Mouse (Mus musculus) heart, embryonic 14.5 days (tissue): Measurements from ENCODE around the gene Crcp. TPM values are rescaled to one million over a fixed set of nuclear protein-coding genes. Genes with fewer than 3 reads are reported as not detected.

Source experiments
- ATAC-seq: fragments of 200-750 bp; cut with Nextera tagmentation; 2 replicates; pipeline ENCODE4 v1.8.0; 2017; ENCODE audit warnings: low read depth, moderate TSS enrichment; ENCODE audit not compliant: insufficient number of reproducible peaks, insufficient read depth, low FRiP score
- H3K27ac ChIP-seq, 2 experiments: fragments of 200-500 bp in 1 of 2; fragments of 300-500 bp in 1 of 2; sonication (generic) in 1 of 2; replicated peaks in 1 of 2; 2 replicates each; pipeline ENCODE4 v1.5.1; 2012 to 2014; ENCODE audit warnings: low read depth in 2 of 2, low read length in 2 of 2, control low read depth in 1 of 2, mild to moderate bottlenecking in 1 of 2, mixed read lengths in 1 of 2; ENCODE audit not compliant: control insufficient read depth in 1 of 2, insufficient read depth in 1 of 2
- H3K27me3 ChIP-seq: fragments of 300-500 bp; sonication (generic); 2 replicates; pipeline ENCODE4 v1.6.1; 2014; ENCODE audit warnings: mild to moderate bottlenecking, low read length, control low read depth; ENCODE audit not compliant: control insufficient read depth, insufficient read depth
- H3K36me3 ChIP-seq: fragments of 300-500 bp; sonication (generic); 2 replicates; pipeline ENCODE4 v1.6.1; 2014; ENCODE audit warnings: mild to moderate bottlenecking, control low read depth, low read length, mixed read lengths; ENCODE audit not compliant: control insufficient read depth, insufficient read depth
- H3K4me1 ChIP-seq, 2 experiments: fragments of 200-500 bp in 1 of 2; fragments of 300-500 bp in 1 of 2; sonication (generic) in 1 of 2; 2 replicates each; pipeline ENCODE4 v1.6.1; 2012 to 2014; ENCODE audit warnings: low read length in 2 of 2, control low read depth in 1 of 2, mixed read lengths in 1 of 2; ENCODE audit not compliant: control insufficient read depth in 2 of 2, insufficient read depth in 2 of 2
- H3K4me2 ChIP-seq: fragments of 300-500 bp; sonication (generic); 2 replicates; pipeline ENCODE4 v1.6.1; 2014; ENCODE audit warnings: mild to moderate bottlenecking, low read length
- H3K4me3 ChIP-seq, 2 experiments: fragments of 200-500 bp in 1 of 2; fragments of 300-500 bp in 1 of 2; sonication (generic) in 1 of 2; 2 replicates each; pipeline ENCODE4 v1.5.1; 2012 to 2014; ENCODE audit warnings: low read length in 2 of 2, mild to moderate bottlenecking in 2 of 2, control low read depth in 1 of 2, low read depth in 1 of 2, moderate library complexity in 1 of 2; ENCODE audit not compliant: control insufficient read depth in 1 of 2, insufficient read depth in 1 of 2
- H3K9ac ChIP-seq: fragments of 300-500 bp; sonication (generic); 2 replicates; pipeline ENCODE4 v1.6.1; 2014; ENCODE audit warnings: mild to moderate bottlenecking, low read length
- H3K9me3 ChIP-seq: fragments of 300-500 bp; sonication (generic); 2 replicates; pipeline ENCODE4 v1.6.1; 2016; ENCODE audit warnings: low read length, control low read depth; ENCODE audit not compliant: control insufficient read depth
- WGBS: fragments of 180-500 bp; shearing (Covaris S2); extraction: QIAGEN DNeasy Blood & Tissue Kit; methylation state at CpG from one replicate; pipeline ENCODE4 v1.1.7; 2014; 5-methylcytosine and 5-hydroxymethylcytosine counted together
- polyA plus RNA-seq: library from polyadenylated mRNA; unstranded; fragments of >200 nt; fragmentation: Nextera tagmentation; extraction: Ambion mirVana; gene quantifications from 2 replicates; pipeline ENCODE4 v1.2.1, GENCODE M21; 2014

Gene Crcp
- polyA plus RNA-seq, 1 experiment from 2014 or later, result 15.1 TPM

GRCm38 (mm10) chr5:130081181-130081881, 52.2 kb downstream of the Crcp start:
- Histone ChIP-seq H3K27ac (no peak overlapping the region), H3K9ac (no peak overlapping the region), H3K4me1 (peaks cover 2 to 5% of the 10 kb centered on the region in 2 experiments; a peak in 3 of 4 replicates), H3K4me3 (no peak overlapping the region), H3K9me3 (0 out of 2 replicates have a peak, but pooled peaks cover 5% of the 10 kb centered on the region), H3K27me3 (peaks cover 15% of the 10 kb centered on the region), H3K4me2 (no peak overlapping the region), H3K36me3 (no peaks in the 10 kb centered on the region)
- 96% methylated on average over 8 of the region's 8 CpGs for WGBS
- ATAC-seq, result no peak

GRCm38 (mm10) chr5:130082431-130082830, 53.3 kb downstream of the Crcp start:
- H3K36me3 ChIP-seq, result no peaks in the 10 kb centered on the region
- H3K27me3 ChIP-seq, result peaks cover 9% of the 10 kb centered on the region
- H3K4me3 ChIP-seq, result no peak overlapping the region
- H3K4me1 ChIP-seq, result peaks cover 0 to 5% of the 10 kb centered on the region in 2 experiments; a peak in 3 of 4 replicates
- ATAC-seq, result no peak
- no peak overlapping the region for H3K27ac ChIP-seq
- 66% methylated on average over 4 of the region's 4 CpGs for WGBS
- H3K4me2 ChIP-seq, result no peak overlapping the region
- H3K9me3 ChIP-seq, result 0 out of 2 replicates have a peak, but pooled peaks cover 5% of the 10 kb centered on the region
- no peak overlapping the region for H3K9ac ChIP-seq

DNA sequence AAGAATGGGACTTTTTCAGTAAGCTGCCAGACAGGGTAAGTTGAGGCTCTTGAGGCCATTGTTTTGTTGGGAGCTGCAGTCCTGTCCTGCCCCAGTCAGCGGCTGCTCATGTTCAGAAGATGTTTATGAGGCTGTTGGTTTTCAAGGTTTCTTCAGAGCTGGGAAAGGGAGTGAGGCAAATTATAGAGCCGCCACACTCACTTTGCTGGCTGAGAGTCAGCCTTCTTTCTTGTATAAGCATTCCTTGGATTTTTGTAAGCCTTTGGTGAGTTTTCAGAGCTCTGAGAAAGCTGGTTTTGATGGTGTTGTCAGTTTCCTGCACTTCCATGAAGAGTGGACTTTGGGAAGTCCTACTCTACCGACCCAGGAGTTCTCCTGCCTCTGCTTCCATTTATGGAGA, 55.2 kb downstream of the Crcp start:
- no peak overlapping the region for H3K9ac ChIP-seq
- H3K4me1 ChIP-seq, result peaks cover 0 to 5% of the 10 kb centered on the region in 2 experiments; a peak in 3 of 4 replicates
- no peak overlapping the region for H3K27ac ChIP-seq
- H3K4me2 ChIP-seq, result no peak overlapping the region
- no peak overlapping the region for H3K4me3 ChIP-seq
- no peaks in the 10 kb centered on the region for H3K36me3 ChIP-seq
- H3K9me3 ChIP-seq, result 0 out of 2 replicates have a peak, but pooled peaks cover 5% of the 10 kb centered on the region
- H3K27me3 ChIP-seq, result no peaks in the 10 kb centered on the region
- WGBS, result 64% methylated on average over 3 of the region's 3 CpGs
- no peak for ATAC-seq

DNA sequence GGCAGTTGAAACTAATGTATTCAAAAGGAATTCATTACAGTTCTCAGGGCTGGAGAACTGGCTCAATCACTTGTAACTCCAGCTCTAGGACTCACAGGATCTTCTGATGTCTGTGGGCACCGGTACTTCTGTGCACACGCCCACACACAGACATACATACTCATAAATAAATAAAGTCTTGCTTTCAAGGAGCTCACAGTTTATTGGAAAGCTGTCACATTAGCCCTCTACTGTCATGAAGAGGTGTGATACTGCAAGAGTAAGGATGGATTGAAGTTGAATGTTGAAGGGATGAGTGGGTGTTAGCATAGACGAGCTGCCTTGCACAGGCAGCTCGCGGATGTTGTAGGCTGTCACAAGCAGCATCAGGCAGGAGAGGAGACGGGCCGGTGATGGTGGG, 58.9 kb downstream of the Crcp start:
- Histone ChIP-seq H3K4me3 (no peak overlapping the region), H3K4me1 (no peaks in the 10 kb centered on the region; a peak in 1 of 4 replicates), H3K4me2 (no peak overlapping the region), H3K9me3 (no peaks in the 10 kb centered on the region), H3K9ac (no peak overlapping the region), H3K27me3 (no peaks in the 10 kb centered on the region), H3K36me3 (no peaks in the 10 kb centered on the region), H3K27ac (no peak overlapping the region)
- ATAC-seq, result no peak
- 88% methylated on average over 7 of the region's 7 CpGs for WGBS

GRCm38 (mm10) chr5:130088612-130089011, 59.5 kb downstream of the Crcp start:
- ATAC-seq, result no peak
- 80% methylated on average over 4 of the region's 4 CpGs for WGBS

DNA sequence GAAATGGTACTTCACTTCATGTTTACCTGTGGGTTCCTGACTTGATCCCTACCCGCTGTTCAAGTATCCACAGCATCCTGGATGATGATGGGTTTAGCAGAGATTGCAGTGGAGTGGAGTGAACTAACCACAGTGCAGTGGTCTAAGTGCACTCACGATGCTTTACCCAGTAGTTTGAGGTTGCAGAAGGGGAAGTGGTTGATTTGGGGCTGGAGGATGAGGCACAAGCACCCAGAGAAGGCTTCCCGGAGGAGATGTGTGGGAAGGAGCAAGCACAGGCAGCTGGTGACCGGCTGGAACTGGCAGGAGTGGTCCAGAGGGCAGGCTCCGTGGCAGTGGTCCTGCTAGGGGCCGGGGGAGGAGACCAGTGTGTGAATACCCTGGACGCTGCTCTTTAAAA, 60.1 kb downstream of the Crcp start:
- no peaks in the 10 kb centered on the region for H3K36me3 ChIP-seq
- no peaks in the 10 kb centered on the region for H3K27me3 ChIP-seq
- H3K9me3 ChIP-seq, result no peaks in the 10 kb centered on the region
- no peak for ATAC-seq
- no peak overlapping the region for H3K4me2 ChIP-seq
- no peak overlapping the region for H3K4me3 ChIP-seq
- no peaks in the 10 kb centered on the region; a peak in 1 of 4 replicates for H3K4me1 ChIP-seq
- H3K9ac ChIP-seq, result no peak overlapping the region
- 70% methylated on average over 7 of the region's 7 CpGs for whole genome bisulfite sequencing
- H3K27ac ChIP-seq, result no peak overlapping the region

More at GRCm38 (mm10) chr5:130088612-130089011, 59.5 kb downstream of the Crcp start:
- Histone ChIP-seq H3K27ac (no peak overlapping the region), H3K4me1 (no peaks in the 10 kb centered on the region; a peak in 1 of 4 replicates), H3K27me3 (no peaks in the 10 kb centered on the region), H3K4me3 (no peak overlapping the region), H3K9ac (no peak overlapping the region), H3K4me2 (no peak overlapping the region), H3K36me3 (no peaks in the 10 kb centered on the region), H3K9me3 (no peaks in the 10 kb centered on the region)

DNA sequence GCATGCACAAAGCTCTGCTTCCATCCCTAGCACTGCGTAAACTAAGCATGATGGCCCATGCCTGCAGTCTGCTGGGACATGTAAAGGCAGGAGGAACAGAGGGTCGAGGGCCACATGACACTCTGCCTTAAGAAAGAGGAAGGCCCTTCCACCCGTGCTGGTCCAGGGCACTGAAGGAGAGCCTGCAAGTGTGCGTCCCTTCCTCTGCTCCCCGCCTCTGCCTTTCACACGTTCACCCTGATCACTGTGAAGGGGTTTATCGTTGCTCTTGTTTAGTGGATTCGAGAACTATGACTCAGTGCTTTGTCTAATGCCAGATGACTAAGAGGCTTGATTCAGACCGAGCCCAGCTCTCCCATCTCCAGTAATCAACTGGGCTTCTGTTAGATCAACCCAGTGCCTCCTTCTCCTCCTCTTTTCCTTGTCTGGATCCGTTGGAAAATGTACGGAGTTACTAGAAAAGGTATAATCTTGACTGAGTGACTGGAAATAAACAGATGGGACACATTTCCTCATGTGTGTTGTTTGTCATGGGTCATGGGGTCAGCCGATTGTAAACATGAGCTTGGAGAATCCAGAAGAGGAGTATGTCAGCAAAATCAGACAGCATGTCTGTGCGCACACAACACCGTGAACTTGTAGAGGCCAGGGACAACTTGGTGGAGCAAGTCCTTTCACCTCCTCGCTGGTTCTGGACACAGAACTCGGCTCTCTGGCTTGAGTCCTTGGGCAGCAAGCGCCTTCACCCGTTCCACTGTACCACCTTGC, 60.7 kb downstream of the Crcp start:
- no peaks in the 10 kb centered on the region for H3K9me3 ChIP-seq
- no peaks in the 10 kb centered on the region for H3K27me3 ChIP-seq
- no peak overlapping the region for H3K27ac ChIP-seq
- H3K4me1 ChIP-seq, result no peaks in the 10 kb centered on the region; a peak in 1 of 4 replicates
- WGBS, result 75% methylated on average over 18 of the region's 18 CpGs
- no peaks in the 10 kb centered on the region for H3K36me3 ChIP-seq
- H3K4me3 ChIP-seq, result no peak overlapping the region
- H3K4me2 ChIP-seq, result no peak overlapping the region
- H3K9ac ChIP-seq, result no peak overlapping the region
- no peak for ATAC-seq
